Mouse (Mus musculus): ENCODE results near the gene Cfd. TPM values are rescaled to one million over a fixed set of nuclear protein-coding genes. Genes with fewer than 3 reads are reported as not detected.
A peak's percentile ranks its signal among the peaks of the same experiment; 100 is the strongest.

Cfd gene
- polyA plus RNA-seq, 2 experiments = 0.29 TPM; not detected in 1

GRCm38 (mm10) chr10:79920056-79920890 lies 29.6 kb downstream of the Cfd start:
- 28% methylated on average over 26 of the region's 26 CpGs for WGBS (ENCODE audit: insufficient replicate concordance)
- no peak overlapping the region for H3K4me3 ChIP-seq (ENCODE audit: insufficient read depth in 1 of 2, low read depth in 2 of 2, low read length in 2 of 2)

GRCm38 (mm10) chr10:79920958-79921535 lies 30.4 kb downstream of the Cfd start, which contains the start of gene R3hdm4:
Gene R3hdm4, minus strand, starts transcription at chr10:79921208.
- peaks cover 9 to 13% of the 10 kb centered on the region in 2 experiments for H3K4me1 ChIP-seq (replicated peaks; ENCODE audit: control insufficient read depth in 2 of 2, insufficient read depth in 2 of 2, low read length in 1 of 2)
- H3K27ac ChIP-seq = no peak within 1 kb of the TSS
- H3K9ac ChIP-seq (replicated peaks) = no peak within 1 kb of the TSS
- no peaks in the 10 kb centered on the region for H3K9me3 ChIP-seq (ENCODE audit: control insufficient read depth, low read length)
- DNase-seq (ENCODE audit: low read depth in 3 of 3, low spot score in 3 of 3) (no peak), ATAC-seq (ENCODE audit: insufficient read depth) (no peak)
- H3K36me3 ChIP-seq (replicated peaks; ENCODE audit: control insufficient read depth, insufficient read depth, low read depth) = no peaks in the 10 kb centered on the region
- WGBS (ENCODE audit: insufficient replicate concordance) = 8% methylated on average over 40 of the region's 41 CpGs
- peak within 1 kb of the TSS in 1 of 2 experiments; percentile 21; a peak in 1 of 4 replicates for H3K4me3 ChIP-seq (ENCODE audit: insufficient read depth in 1 of 2, low read depth in 2 of 2, low read length in 2 of 2)
- no peak for TF ChIP-seq CTCF (IDR thresholded peaks at IDR 0.05; ENCODE audit: low read depth)
- no peak for TF ChIP-seq EP300 (IDR thresholded peaks at IDR 0.05; ENCODE audit: low read depth)
- H3K4me2 ChIP-seq (ENCODE audit: low read depth) = peak within 1 kb of the TSS; percentile 13
- peaks cover 49% of the 10 kb centered on the region for H3K27me3 ChIP-seq (ENCODE audit: control insufficient read depth, insufficient read depth, low read length)

More at GRCm38 (mm10) chr10:79920056-79920890, 29.6 kb downstream of the Cfd start:
- ATAC-seq (ENCODE audit: insufficient read depth) (no peak), DNase-seq (ENCODE audit: low read depth in 3 of 3, low spot score in 3 of 3) (no peak)
- Histone ChIP-seq H3K27ac (no peak overlapping the region), H3K4me1 (replicated peaks; ENCODE audit: control insufficient read depth in 2 of 2, insufficient read depth in 2 of 2, low read length in 1 of 2) (peaks cover 5 to 14% of the 10 kb centered on the region in 2 experiments), H3K9ac (replicated peaks) (no peak overlapping the region), H3K27me3 (ENCODE audit: control insufficient read depth, insufficient read depth, low read length) (peaks cover 49% of the 10 kb centered on the region), H3K36me3 (replicated peaks; ENCODE audit: control insufficient read depth, insufficient read depth, low read depth) (no peaks in the 10 kb centered on the region), H3K9me3 (ENCODE audit: control insufficient read depth, low read length) (no peaks in the 10 kb centered on the region), H3K4me2 (ENCODE audit: low read depth) (no peak overlapping the region)
- TF ChIP-seq CTCF (IDR thresholded peaks at IDR 0.05; ENCODE audit: low read depth) (no peak), EP300 (IDR thresholded peaks at IDR 0.05; ENCODE audit: low read depth) (no peak)

DNA sequence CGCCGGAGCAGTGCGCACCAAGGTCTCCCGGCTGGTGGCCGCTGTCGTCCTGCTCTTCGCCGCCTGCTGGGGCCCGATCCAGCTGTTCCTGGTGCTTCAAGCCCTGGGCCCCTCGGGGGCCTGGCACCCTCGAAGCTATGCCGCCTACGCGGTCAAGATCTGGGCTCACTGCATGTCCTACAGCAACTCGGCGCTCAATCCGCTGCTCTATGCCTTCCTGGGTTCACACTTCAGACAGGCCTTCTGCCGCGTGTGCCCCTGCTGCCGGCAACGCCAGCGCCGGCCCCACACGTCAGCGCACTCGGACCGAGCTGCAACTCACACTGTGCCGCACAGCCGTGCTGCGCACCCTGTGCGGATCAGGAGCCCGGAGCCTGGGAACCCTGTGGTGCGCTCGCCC lies 30.9 kb downstream of the Cfd start:
- DNase-seq (ENCODE audit: low read depth in 3 of 3, low spot score in 3 of 3) = no peak
- peaks cover 49% of the 10 kb centered on the region for H3K27me3 ChIP-seq (ENCODE audit: control insufficient read depth, insufficient read depth, low read length)
- H3K4me2 ChIP-seq (ENCODE audit: low read depth) = peak overlapping the region; percentile 13; the same call in 1 of the 2 replicates
- H3K9me3 ChIP-seq (ENCODE audit: control insufficient read depth, low read length) = no peaks in the 10 kb centered on the region
- H3K9ac ChIP-seq (replicated peaks) = no peak overlapping the region
- ATAC-seq (ENCODE audit: insufficient read depth) = no peak
- 10% methylated on average over 34 of the region's 34 CpGs for WGBS (ENCODE audit: insufficient replicate concordance)
- TF ChIP-seq CTCF (IDR thresholded peaks at IDR 0.05; ENCODE audit: low read depth) (no peak), EP300 (IDR thresholded peaks at IDR 0.05; ENCODE audit: low read depth) (no peak)
- no peak overlapping the region for H3K27ac ChIP-seq
- no peaks in the 10 kb centered on the region for H3K36me3 ChIP-seq (replicated peaks; ENCODE audit: control insufficient read depth, insufficient read depth, low read depth)
- peak overlapping the region in 1 of 2 experiments; percentile 21; a peak in 1 of 4 replicates for H3K4me3 ChIP-seq (ENCODE audit: insufficient read depth in 1 of 2, low read depth in 2 of 2, low read length in 2 of 2)
- peaks cover 14 to 16% of the 10 kb centered on the region in 2 experiments for H3K4me1 ChIP-seq (replicated peaks; ENCODE audit: control insufficient read depth in 2 of 2, insufficient read depth in 2 of 2, low read length in 1 of 2)

DNA sequence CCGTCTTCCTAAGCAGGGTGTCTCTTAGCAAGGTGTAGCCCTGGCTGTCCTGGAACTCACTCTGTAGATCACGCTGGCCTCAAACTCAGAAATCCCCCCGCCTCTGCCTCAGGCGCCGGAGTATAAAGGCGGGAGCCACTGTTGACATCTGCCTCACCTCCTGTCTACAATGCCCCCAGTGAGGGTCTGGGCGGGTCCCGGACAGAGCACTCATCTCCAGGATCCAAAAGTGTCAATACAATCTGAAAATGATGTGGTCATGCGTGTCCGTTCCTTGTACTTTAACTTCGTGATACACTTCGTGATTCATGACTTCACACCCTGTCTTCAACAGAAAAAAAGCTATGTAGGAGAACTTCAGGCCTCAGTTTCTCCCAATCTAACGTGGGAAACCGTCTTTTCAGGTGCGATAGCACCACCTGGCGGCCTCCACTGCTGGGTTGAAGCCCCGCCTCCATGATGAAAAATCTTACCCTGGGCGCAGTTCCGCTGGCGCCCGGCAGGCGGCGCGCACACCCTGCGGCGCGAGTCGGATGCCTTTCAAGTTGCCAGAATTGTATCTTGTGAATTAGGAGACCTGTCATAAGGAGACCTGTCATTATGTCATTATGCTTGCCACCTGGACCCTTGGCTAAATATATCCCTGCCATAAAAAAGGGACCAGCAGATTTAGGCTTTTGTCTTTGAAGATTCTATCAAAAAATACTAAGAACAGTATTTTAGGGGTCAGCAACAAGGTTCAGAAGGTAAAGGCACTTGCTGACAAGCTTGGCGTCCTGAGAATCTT lies 34.5 kb downstream of the Cfd start:
- Histone ChIP-seq H3K9me3 (ENCODE audit: control insufficient read depth, low read length) (no peaks in the 10 kb centered on the region), H3K27me3 (ENCODE audit: control insufficient read depth, insufficient read depth, low read length) (peaks cover 24% of the 10 kb centered on the region), H3K9ac (replicated peaks) (no peak overlapping the region), H3K36me3 (replicated peaks; ENCODE audit: control insufficient read depth, insufficient read depth, low read depth) (no peaks in the 10 kb centered on the region), H3K4me2 (ENCODE audit: low read depth) (peak overlapping the region; percentile 98), H3K4me1 (replicated peaks; ENCODE audit: control insufficient read depth in 2 of 2, insufficient read depth in 2 of 2, low read length in 1 of 2) (peaks cover 9 to 12% of the 10 kb centered on the region in 2 experiments), H3K4me3 (ENCODE audit: insufficient read depth in 1 of 2, low read depth in 2 of 2, low read length in 2 of 2) (no peak overlapping the region), H3K27ac (peak overlapping the region; percentile 58; the same call in 1 of the 2 replicates)
- DNase-seq (ENCODE audit: low read depth in 3 of 3, low spot score in 3 of 3) (peak; percentile 70 to 77 (median 72)), ATAC-seq (ENCODE audit: insufficient read depth) (peak; percentile 12; the same call in 1 of the 2 replicates)
- 0 out of 2 replicates have a peak, but pooled peaks have one; percentile 32 for TF ChIP-seq EP300 (IDR thresholded peaks at IDR 0.05; ENCODE audit: low read depth)
- TF ChIP-seq CTCF (IDR thresholded peaks at IDR 0.05; ENCODE audit: low read depth) = peak; percentile 100
- 14% methylated on average over 29 of the region's 29 CpGs for WGBS (ENCODE audit: insufficient replicate concordance)
